ENCODE assay signal across 17 mouse cellular contexts in genomic region chr4:148753143-148753798, GRCm38 (mm10). TPM values are rescaled to one million over a fixed set of nuclear protein-coding genes. Genes with fewer than 3 reads are reported as not detected.
DNase-seq lines count a peak whose midpoint lies in the region; ATAC-seq and TF ChIP-seq lines count a peak whose summit lies in the region.
"Had no signal": no experiment of that assay in that cellular context is flagged by ENCODE, and none has a peak within 500 bp of the region (broad histone marks: within the 10 kb centered on the region; RNA-seq: fewer than 3 reads in every experiment).

No protein-coding gene starts in this region.

- no peak for TF ChIP-seq EP300 in ES-Bruce4 (IDR thresholded peaks at IDR 0.05; ENCODE audit: insufficient read depth, low read depth, low read length)

- no peaks in the 10 kb centered on the region for H3K36me3 ChIP-seq in heart, embryonic 10.5 days
- no peaks in the 10 kb centered on the region for H3K36me3 ChIP-seq in ES-Bruce4 (ENCODE audit: control insufficient read depth, insufficient read depth, low read length, poor library complexity, severe bottlenecking)
- no peaks in the 10 kb centered on the region for H3K36me3 ChIP-seq in limb, embryonic 14.5 days (ENCODE audit: control insufficient read depth, insufficient read depth, low read length)
- H3K36me3 ChIP-seq: heart, embryonic 15.5 days; stomach, embryonic 15.5 days had no signal

- no peak overlapping the region for H3K4me3 ChIP-seq in heart, embryonic 10.5 days
- no peak overlapping the region; the same call in 1 of the 2 replicates for H3K4me3 ChIP-seq in ES-Bruce4 (ENCODE audit: low read depth, low read length)
- H3K4me3 ChIP-seq in limb, embryonic 14.5 days (replicated peaks; ENCODE audit: low read length), result no peak overlapping the region
- no peak overlapping the region for H3K4me3 ChIP-seq in cerebellum, adult 2 months (replicated peaks; ENCODE audit: insufficient read depth, low read depth, low read length)
- H3K4me3 ChIP-seq: heart, embryonic 15.5 days; stomach, embryonic 15.5 days had no signal

- no peak for TF ChIP-seq CTCF in ES-Bruce4 (IDR thresholded peaks at IDR 0.05; ENCODE audit: low read depth, low read length)
- no peak for TF ChIP-seq CTCF in cerebellum, adult 2 months (IDR thresholded peaks at IDR 0.05; ENCODE audit: borderline replicate concordance, insufficient read depth, low read depth, low read length)

- no peaks in the 10 kb centered on the region for H3K9me3 ChIP-seq in heart, embryonic 10.5 days
- H3K9me3 ChIP-seq in ES-Bruce4 (replicated peaks; ENCODE audit: control insufficient read depth, insufficient read depth, low read length, poor library complexity, severe bottlenecking), result no peaks in the 10 kb centered on the region
- H3K9me3 ChIP-seq in limb, embryonic 14.5 days (ENCODE audit: control insufficient read depth, low read length), result no peaks in the 10 kb centered on the region
- H3K9me3 ChIP-seq: heart, embryonic 15.5 days; stomach, embryonic 15.5 days had no signal

- peak overlapping the region; percentile 29; the same call in 1 of the 2 replicates for H3K9ac ChIP-seq in ES-Bruce4 (ENCODE audit: low read depth, poor library complexity, severe bottlenecking)
- no peak overlapping the region for H3K9ac ChIP-seq in limb, embryonic 14.5 days (ENCODE audit: low read depth, low read length, severe bottlenecking)
- H3K9ac ChIP-seq: heart, embryonic 15.5 days; stomach, embryonic 15.5 days had no signal

- ATAC-seq in limb, embryonic 14.5 days (ENCODE audit: low FRiP score, low read depth), result peak; percentile 58

- DNase-seq in heart, embryonic 10.5 days (ENCODE audit: low spot score), result no peak
- no peak for DNase-seq in heart, adult 18-20 months
- DNase-seq in gastrocnemius, postnatal 10 days, result peak; percentile 42
- no peak for DNase-seq in limb, embryonic 14.5 days (ENCODE audit: low spot score)
- no peak for DNase-seq in c-Kit-positive CD71-positive TER-119-positive erythroid progenitor cells, embryonic 14.5 days (ENCODE audit: low spot score)
- no peak for DNase-seq in cerebellum, adult 2 months
- DNase-seq: adrenal gland, adult 8-10 months; cerebellum, postnatal 14 days; kidney, adult 9 months; lung, adult 18-20 months; midbrain, embryonic 14.5 days; thymus, adult 2 months had no signal

- H3K4me2 ChIP-seq in limb, embryonic 14.5 days (replicated peaks; ENCODE audit: low read depth, low read length, severe bottlenecking), result no peak overlapping the region
- H3K4me2 ChIP-seq: heart, embryonic 15.5 days; liver, embryonic 11.5 days; stomach, embryonic 15.5 days had no signal

- H3K27ac ChIP-seq in heart, embryonic 10.5 days, result peak overlapping the region; percentile 75
- 0 out of 2 replicates have a peak overlapping the region, but pooled peaks have one; percentile 2 for H3K27ac ChIP-seq in ES-Bruce4 (ENCODE audit: insufficient read depth, low read length)
- H3K27ac ChIP-seq in limb, embryonic 14.5 days (replicated peaks; ENCODE audit: low read depth, low read length), result no peak overlapping the region
- no peak overlapping the region for H3K27ac ChIP-seq in cerebellum, adult 2 months (ENCODE audit: insufficient read depth, low read length)
- H3K27ac ChIP-seq: heart, embryonic 15.5 days; stomach, embryonic 15.5 days had no signal

- WGBS in heart, embryonic 10.5 days, result 80% methylated on average over 17 of the region's 17 CpGs
- WGBS in limb, embryonic 14.5 days, result 17% methylated on average over 17 of the region's 17 CpGs
- 42% methylated on average over 17 of the region's 17 CpGs for WGBS in cerebellum, adult 2 months

- peaks cover 61% of the 10 kb centered on the region for H3K4me1 ChIP-seq in heart, embryonic 10.5 days
- peaks cover 8% of the 10 kb centered on the region for H3K4me1 ChIP-seq in ES-Bruce4 (ENCODE audit: control insufficient read depth, insufficient read depth, low read length)
- 0 out of 2 replicates have a peak, but pooled peaks cover 5% of the 10 kb centered on the region for H3K4me1 ChIP-seq in limb, embryonic 14.5 days (ENCODE audit: control insufficient read depth, insufficient read depth, low read length)
- no peaks in the 10 kb centered on the region for H3K4me1 ChIP-seq in cerebellum, adult 2 months (ENCODE audit: control insufficient read depth, insufficient read depth, low read length)
- H3K4me1 ChIP-seq: megakaryocyte, embryonic 14.5 days had no signal

- peaks cover 17% of the 10 kb centered on the region; the same call in 1 of the 2 replicates for H3K27me3 ChIP-seq in heart, embryonic 10.5 days (ENCODE audit: insufficient read depth, poor library complexity, severe bottlenecking)
- H3K27me3 ChIP-seq in ES-Bruce4 (ENCODE audit: control insufficient read depth, insufficient read depth, low read length, poor library complexity, severe bottlenecking), result no peaks in the 10 kb centered on the region
- no peaks in the 10 kb centered on the region; the same call in 1 of the 2 replicates for H3K27me3 ChIP-seq in limb, embryonic 14.5 days (ENCODE audit: control insufficient read depth, insufficient read depth, low read length)
- H3K27me3 ChIP-seq in cerebellum, adult 2 months (ENCODE audit: control insufficient read depth, insufficient read depth, low read length), result no peaks in the 10 kb centered on the region
- H3K27me3 ChIP-seq: heart, embryonic 15.5 days; stomach, embryonic 15.5 days had no signal

- no peak for TF ChIP-seq POLR2A in ES-Bruce4 (IDR thresholded peaks at IDR 0.05; ENCODE audit: insufficient read depth, low read length)
- no peak for TF ChIP-seq POLR2A in limb, embryonic 14.5 days (IDR thresholded peaks at IDR 0.05; ENCODE audit: borderline replicate concordance, extremely low read depth, insufficient read depth, insufficient read length)
- no peak for TF ChIP-seq POLR2A in cerebellum, adult 2 months (IDR thresholded peaks at IDR 0.05; ENCODE audit: borderline replicate concordance, insufficient read depth, low read length)

RNA-seq across cellular contexts. Expression of gene Casz1, which starts 51.0 kb away (rescaled TPM):
- polyA plus RNA-seq in heart, embryonic 10.5 days (2016; fragmentation: Nextera tagmentation; extraction: Ambion mirVana), result 15.9 and 26.3 TPM in 2 replicates
- total RNA-seq in heart, adult 18-20 months (2021), result 10 to 100 TPM; 35.9 to 41.1 TPM
- 13.8 and 15.6 TPM in 2 replicates for polyA plus RNA-seq in ES-Bruce4 (2011; ENCODE audit: insufficient read depth, insufficient read length, low read depth, missing spikeins)
- 10 to 100 TPM; 39.3 to 42.0 TPM for total RNA-seq in gastrocnemius, postnatal 10 days (2021)
- 7.4 and 9.2 TPM in 2 replicates for polyA plus RNA-seq in limb, embryonic 14.5 days (2012; rRNA removed)
- 5.2 and 5.5 TPM in 2 replicates for polyA plus RNA-seq in limb, embryonic 14.5 days (2014; fragmentation: Nextera tagmentation; extraction: Ambion mirVana)
- 1.4 and 1.5 TPM in 2 replicates for polyA plus RNA-seq in cerebellum, adult 2 months (2012; rRNA removed)

Comparison
In these comparisons a context has a peak if more than half of its experiments do, and no peak if none do; other contexts are left out.
1. H3K27ac ChIP-seq: peak in heart, embryonic 10.5 days (single experiment) and ES-Bruce4 (single experiment); none in limb, embryonic 14.5 days (single experiment) and cerebellum, adult 2 months (single experiment).